Mouse (Mus musculus): ENCODE data around the gene Eln. TPM values are rescaled to one million over a fixed set of nuclear protein-coding genes. Genes with fewer than 3 reads are reported as not detected.

The Eln gene
- total RNA-seq (2022): 10 to 100 TPM in 2 of 4 experiments, 1 to 10 TPM in 2; 6.8 to 12.7 (median 9.7) TPM

DNA sequence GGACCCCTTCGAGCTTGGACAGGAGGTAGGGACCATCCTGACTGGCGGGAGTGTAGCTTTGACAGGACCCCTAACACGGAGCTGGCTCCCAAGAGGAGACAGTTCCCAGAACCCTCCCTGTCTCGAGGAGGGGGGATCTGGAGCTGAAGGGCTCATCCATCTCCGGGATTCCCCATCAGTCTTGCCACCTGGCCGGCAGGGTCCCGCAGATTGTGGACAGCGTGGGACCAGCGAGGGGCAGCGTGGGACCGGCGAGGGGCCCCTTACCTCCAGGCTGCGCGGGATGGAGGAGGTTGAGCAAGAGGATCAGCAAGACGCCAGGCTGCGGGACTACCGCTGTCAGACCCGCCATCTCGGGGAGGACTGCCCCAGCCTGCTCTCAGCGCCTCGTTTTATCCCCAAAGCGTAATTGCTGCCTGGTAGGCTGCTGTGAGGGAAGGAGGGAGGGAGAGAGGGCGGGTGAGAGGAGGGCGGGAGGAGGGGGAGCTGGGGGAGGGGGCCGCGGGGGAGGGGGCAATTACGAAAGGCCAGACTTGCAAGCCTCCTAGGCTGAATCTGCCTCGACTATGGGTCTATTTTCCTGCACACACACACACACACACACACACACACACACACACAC is at the start of gene Eln:
TSS of gene Eln (minus strand) at position 434 of the 622 bp plus-strand sequence.
- no peak for DNase-seq

DNA sequence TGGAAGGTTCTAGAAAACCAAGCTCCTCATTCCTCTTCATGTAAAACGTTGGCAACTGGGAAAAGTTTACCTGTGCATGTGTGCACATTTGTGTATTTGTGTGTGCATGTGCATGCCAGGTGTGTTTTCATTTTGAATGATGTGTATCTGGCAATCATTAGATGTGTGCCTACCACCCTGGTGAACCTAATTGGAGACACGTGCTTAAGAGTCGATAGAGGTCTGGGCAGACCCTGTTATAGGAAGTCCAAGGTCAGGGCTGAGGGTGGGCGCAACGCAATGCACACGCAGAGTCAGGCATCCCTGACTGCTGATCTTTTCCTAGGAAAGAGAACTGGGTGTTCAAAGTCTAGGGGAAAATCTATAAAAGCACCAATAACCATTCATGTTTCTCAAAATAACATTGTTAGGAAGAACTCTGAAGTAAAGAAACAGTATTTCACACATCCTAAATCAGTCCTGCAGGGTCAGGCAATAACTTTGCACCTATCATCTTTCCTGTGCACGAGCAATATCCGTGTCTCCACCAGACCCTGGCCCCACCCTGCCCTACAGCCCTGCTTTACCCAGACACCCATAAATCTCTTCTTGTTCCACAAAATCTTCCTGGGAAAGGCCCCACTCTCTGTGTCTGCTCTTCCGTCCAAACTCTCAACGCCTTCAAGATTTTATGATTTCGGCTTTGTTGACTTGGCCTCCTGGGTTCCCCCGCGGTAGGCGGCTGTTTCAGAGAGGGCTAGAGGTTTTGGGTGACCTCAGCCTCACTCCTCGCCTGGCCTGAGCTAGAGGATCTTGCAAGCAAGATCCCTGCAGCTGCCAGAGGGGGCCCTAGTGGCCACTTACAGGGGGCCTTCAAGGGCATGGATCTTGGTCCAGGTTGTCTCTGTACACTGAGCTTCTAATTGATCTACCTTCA is 43.2 kb upstream of the Eln start:
- no peak for DNase-seq

DNA sequence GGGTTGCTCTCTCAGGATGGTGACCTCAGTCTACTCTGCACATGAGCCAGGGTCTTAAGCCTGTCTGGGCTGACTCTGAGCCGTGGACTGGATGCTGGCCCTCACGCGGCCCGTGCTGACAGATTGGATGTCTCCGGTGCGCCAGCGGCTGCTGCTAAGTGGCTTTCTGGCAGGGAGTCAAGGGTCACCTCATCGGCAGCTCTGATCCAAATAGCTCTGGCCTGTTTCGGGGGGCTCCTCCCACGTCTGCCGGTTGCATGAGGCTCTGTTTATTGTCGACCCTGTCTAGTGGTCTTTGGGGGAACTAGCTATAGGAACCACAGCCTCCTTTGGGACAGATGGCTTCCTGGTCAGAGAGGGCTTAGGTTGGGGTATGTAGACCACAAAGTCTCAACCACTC is 41.1 kb upstream of the Eln start:
- no peak for DNase-seq

DNA sequence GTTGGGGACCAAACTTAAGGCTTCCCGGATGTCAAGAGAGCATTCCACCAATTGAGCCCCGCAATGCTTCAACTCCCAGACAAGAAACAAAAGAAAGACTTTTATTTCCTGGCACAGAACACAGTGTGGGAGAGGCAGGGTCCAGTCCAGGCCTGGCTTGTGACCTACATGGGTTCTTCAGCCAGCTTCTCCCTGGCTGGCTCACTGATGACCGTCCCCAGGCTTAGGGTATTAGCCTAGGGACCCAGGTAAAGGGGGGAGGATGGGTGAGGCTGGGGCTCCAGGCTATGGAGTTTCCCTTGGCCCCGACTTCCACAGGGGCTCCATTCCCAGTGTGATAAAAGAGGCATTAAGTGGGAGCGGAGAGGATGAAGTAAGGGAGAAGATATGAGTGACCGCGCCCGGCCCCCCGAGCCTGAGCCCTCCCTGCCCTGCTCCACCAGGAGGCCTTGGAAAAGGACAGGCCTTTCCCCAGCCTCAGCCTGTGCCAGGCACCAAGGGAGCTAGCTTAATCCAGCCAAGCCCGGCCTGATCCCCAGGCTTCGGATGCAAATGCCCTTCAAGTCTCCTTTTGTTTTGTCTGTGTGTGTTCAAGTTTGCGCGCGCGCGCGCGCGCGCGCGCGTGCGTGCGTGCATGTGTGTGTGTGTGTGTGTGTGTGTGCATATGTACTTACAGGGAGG is 38.7 kb upstream of the Eln start:
- no peak for DNase-seq

DNA sequence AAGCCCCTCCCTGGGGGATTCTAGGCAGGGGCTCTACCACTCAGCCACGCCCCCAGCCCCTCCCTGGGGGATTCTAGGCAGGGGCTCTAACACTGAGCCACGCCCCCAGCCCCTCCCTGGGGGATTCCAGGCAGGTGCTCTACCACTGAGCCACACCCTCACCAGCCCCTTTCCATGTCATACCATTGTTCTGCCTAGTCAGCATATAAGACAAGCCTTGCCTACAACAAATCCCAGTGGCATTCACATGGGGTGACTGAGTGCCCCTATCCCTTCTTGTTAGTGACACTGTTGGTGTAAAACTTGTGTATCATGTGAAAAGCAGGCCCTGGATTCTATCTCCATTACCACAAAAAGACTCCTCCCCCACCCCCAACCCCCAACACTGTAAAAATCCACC is 36.7 kb upstream of the Eln start:
- no peak for DNase-seq

DNA sequence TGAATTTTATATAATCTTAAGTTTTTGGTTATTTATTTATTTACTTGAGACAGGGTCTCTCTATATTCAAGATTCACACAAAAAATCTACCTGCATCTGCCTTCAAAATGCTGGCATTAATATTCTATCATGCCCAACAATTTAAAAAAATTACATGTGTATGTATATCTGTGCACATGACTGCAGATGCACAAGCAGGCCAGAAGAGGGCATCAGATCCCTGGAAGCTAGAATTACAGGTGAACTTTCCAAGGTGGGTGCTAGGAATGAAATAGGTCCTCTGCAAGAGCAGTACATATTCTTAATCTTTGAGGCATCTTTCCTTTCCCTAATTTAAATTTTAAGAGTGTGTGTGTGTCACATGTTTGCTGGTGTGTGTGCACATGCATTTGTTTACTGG is 33.8 kb upstream of the Eln start:
- DNase-seq: no peak

DNA sequence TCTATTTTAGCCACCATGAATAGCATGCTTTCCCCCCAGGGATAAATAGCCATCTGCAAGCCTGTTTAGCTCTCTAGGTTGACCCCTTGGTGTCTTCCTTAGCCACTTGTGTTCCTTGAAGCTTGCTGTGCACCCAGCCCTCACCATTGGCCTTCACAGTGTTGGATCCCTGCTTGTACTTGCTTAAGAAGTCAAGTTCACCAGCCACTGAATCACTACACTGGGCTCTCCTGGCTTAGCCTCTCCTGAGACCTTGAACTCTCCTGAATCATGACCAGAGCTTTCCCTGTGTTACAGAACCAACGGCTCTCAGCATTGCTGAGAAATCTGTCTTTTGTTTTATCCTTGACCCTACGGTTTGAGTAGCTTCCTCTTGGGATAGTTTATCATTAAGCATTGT is 33.0 kb upstream of the Eln start:
- peak; percentile 77 for DNase-seq

DNA sequence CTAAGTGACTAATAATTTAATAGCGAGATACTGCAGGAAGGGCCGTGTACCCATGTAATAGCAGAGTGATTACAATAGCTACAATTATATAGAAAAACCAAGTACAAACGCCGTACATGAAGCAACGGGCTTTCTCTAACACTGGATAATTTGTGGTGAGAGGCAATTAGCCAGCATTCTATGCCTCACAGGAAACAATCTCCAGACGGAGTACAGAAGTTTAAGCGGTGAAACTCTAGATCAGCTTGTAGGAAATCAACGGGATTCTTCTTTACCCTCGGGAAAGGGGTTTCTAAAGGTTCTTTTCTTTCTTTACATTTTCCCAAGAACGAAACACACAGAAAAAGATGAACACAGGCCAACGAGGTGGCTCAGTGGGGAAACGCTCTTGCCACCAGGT is 29.4 kb upstream of the Eln start:
- DNase-seq: no peak

DNA sequence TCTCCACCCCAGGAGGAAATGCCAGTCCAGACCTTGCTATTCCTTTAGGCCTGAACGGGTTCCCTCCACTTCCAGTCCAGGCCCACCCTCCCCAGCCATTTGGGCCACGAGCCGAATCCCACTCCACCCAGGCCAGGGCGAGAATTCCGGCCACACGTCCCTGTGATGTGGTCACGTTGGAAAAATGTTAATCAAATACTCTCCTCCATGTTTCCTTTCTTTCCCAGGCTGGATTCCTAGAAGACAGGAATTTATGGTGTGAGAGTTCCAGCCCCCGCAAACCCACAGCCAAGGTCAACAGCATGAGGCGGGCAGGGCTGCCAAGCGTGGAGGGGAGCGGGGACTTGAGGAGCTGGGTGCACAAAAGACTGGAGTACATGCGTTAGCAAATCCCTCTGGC is 25.4 kb upstream of the Eln start:
- DNase-seq: no peak

DNA sequence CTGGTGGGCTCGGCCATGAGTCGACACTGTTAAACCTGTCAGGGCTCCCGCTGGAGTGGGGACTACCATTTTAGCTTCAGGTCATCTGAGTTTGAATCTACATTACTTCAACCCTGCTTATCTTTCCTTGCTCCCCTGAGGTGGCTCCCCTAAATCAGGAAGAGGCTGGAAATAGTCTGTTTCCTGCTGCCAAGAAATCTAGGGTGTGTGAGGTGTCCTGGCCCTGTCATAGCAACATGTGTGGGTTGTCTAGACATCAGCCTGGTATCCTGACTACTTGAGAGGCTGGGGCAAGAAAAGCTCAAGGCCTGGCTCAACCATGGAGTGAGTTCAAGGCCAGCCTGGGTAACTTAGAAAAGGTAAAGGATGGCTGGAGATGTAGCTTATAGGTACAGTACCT is 24.6 kb upstream of the Eln start:
- no peak for DNase-seq

DNA sequence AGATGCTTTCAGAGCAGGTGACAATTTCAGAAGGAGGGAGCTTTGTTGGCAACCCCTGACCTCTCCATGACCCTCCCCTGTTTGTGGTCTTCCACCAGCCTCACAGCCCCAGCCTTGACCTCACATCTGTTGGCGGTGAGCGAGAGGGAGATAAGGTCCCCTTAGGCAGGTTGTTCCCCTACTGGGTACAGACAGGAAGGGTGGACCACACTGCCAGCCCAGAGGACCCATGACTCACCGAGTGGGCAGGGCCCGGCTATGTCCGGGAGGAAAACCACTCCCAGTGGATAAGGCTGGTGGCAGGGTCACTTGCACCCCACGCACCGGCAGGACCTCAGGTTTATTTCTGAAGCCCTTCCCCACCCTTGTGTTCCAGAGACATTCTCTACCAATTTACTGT is 22.1 kb upstream of the Eln start:
- DNase-seq: no peak

DNA sequence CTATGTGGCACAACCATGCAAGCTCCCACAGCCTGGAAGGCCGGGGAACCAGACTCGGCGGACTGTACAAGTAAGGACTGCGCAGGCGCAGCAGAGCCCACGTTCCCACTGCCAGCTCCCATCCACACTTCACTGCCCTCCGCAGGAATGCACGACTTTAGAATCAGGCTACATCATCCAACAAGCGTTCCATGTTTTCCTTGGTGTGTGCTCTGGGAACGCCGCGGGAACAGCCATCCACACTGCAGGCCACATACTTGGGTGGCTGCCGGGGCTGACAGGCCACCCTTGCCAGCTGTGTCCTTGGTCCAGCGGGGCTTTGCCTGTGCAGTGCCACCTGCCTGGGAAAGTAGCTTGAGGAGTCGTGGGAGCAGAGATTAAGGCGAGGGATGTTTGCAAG is 18.3 kb upstream of the Eln start:
- DNase-seq: no peak

DNA sequence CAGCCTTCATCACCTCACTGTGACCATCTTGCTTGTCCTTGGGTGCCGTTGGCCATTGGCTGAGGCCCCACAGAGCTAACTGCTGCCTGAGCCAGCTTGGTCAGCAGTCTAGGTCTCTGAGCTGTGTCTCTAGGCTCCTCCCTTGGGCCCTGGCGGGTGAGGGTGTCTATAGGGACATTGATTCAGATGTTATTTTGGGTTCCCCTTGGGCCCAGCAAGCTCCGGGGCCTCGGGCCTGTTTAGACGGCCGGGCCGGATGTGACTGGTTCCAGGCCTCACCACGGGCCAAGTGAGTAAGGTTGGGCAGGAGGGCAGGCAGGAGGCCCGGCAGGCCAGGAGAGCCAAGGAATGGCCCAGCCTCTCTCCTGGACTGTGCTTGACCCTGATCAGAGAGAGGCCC is 16.2 kb upstream of the Eln start:
- DNase-seq: no peak

DNA sequence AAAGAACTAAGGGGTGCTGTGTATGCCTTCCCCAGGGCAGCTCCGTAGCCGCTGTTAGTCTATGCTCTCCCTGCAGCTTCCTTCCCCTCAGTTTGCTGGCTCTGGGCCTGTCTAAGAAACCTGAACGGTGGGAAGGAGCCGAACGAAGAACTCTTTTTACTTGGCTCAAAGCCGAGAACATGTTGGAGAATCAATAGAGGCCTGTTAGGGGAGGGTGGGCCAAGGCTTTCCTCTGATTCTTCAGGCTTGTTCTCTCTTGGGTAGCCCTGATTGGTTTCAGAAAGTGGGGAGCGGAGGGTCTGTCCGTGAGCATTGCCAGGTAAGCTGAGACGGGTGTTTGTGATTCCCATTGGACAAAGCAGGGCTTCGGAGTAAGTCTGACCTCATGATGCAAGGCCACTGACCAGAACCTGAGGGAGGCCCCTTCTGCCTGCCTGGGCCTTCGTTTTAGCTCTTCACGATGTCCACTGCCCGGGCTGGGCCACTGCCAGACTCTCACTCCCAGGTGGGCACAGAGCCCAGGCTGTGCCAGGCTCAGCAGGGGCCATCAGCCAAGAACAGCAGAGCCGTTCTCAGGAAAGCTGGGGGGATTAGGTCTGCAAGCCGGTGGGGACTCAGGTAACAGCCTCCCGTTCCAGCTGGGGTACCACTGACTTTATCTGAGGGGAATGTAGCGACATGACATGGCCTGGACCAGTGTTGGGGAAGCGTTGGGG is 14.4 kb upstream of the Eln start:
- no peak for DNase-seq

DNA sequence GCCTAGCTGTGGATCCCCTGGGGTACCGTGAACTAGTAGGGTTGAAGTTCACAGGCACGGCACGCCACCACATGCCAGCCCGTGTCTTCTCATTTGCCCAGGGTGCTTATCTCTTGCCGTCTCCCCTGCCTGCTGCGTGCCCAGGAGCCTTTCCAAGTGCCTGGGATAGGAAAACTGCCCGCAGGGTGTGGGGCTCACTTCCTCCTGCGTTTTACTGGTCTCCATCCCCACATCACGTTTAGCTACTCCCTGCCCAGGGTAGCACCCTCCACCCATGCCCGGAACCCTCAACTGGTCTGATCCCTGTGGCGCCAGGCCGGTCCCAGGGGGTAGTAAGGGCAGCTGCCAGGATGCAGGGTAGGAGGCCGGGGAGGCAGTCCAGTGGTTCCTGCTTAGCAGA is 8.9 kb upstream of the Eln start:
- no peak for DNase-seq

DNA sequence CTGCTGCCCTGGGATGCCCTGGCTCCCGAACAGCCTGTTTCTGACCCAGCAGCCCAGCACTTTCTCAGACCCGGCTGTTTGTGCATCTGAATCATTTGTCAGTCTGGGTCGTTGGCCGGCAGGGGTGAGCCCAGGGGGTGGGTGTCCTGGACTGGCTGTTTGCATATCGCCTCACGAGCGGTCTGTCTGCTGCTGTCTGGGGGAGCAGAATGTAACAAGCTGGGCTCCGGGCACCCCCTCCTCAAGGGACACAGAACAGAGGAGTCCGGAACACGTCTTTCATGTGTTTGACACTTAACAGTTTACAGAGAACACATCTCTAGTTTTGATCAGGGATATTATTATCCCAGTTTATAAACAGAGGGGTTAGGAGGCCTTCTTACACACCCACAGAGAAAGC is 7.0 kb upstream of the Eln start:
- no peak for DNase-seq

DNA sequence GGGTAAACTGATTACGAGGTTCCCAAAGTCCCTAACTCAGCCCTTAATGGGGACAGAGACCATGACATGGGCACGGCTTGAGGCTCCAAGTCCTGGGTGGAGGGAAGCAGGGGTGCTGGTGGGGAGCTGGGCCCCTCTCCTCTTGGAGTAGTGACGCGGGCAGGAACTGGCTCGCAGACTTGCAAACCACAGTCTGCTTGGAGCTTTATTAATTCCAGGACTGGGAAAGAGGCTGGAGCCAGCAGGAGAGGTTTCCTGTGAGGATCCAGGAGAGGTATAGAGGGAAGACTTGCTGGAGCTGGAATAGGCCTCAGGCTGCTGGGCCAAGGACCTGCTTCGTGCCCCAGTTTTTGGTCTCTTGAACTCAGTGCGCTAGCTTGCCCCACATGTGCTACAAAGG is 3.3 kb upstream of the Eln start:
- no peak for DNase-seq

DNA sequence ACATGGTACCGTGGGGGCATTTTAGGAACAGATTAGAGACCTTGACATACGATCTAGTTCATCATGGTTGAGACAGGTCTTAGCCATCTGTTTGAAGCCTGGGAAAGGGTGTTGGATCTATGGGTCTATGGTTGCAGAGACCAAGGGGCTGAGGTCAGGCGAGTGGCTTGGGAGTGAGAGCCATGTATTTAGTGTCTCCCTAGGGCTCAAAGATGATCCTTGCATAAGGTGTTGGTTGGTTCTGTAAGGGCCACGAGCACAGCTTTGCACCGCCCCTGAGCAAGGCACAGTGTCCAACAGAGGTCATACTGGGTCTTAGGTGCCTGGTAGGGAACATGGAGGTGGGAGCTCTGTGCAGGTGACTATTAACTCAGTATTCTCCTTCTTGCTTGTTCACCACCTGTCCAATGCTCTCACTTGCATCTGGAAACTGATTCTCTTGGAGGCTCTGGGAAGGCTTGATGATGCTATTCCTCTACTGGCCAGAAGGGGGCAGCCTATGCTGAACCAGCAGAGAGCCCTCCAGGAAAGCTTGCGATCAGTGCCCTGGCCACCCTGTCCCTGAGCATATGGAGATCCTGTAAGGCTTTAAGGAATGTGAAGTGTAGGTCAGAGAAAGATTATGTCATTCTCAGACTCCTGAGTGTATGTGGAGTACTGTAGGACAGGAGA is 960 bp upstream of the Eln start:
- DNase-seq: peak; percentile 34

DNA sequence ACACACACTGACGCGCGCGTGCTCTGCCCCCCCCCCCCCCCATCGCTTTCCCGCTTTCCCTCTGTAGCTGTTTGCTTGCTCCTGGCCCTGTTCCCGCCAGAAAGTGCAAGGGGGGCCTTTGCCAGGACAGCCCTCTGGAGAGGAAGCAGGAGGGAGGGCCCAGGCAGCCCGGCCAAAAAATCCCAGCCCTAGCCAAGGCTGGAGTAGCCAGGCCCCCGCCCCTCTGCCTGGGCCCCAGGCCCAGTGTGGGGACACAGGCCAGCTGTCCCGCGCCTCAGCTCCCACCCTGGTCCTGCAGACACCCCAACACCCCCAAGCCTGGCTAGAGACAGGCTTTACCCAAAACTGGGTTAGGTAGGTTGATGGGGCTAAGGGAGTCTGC is 380 bp upstream of the Eln start:
- DNase-seq: peak; percentile 47

DNA sequence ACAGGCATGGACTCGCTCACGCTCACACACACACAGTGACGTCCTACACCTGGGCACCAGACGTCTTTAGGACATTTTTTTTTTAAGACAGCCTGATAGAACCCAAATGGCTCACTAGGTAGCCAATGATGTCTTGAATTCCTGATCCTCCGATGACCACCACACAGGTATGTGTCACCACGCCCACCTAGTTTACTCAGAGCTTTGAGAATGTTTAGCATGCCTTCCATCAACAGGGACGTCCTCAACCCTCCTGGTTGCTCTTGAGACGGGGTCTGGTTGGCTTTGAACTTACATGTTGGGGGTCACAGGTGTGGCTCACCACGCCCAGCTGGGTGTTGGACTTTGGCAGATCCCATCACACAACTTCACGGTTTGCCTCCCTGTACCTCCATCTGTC is 922 bp downstream of the Eln start:
- DNase-seq: no peak

DNA sequence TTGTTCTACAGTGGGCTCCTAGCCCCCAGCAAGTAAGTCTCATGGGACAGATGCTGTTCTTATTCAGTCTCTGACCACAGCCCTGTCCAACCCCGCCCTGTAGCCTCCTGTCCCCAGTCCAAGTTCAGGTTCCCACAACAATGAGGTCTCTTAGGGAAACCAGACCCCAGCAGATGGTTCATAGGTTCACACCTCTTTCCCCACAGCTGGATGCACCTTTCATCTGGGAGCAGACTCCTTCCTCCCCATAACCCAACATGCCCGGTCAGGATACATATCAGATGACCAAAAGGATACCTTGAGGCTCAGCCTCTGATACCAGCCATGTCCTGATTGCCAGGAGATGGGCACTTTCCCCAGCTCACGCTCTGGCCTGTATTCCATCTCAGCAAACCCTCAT is 1.3 kb downstream of the Eln start:
- DNase-seq: no peak

DNA sequence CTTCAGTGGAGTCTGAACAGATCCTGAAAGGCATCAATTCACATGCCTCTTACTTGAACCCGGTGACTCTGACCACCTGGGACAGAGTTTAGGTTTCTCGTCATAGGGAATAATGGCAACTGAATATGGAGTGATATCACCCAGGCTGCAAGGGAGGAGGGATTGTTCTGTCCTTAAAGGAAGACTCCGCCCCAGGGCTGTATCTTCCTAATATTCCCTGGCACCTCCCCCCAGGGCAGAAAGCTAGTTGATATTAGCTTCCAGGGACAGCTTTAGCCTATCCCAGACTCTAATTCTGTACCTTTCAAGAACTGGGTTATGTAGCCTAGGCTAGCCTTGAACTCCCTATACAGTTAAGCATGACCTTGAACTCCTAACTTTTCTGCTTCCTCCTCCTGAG is 2.1 kb downstream of the Eln start:
- DNase-seq: no peak

DNA sequence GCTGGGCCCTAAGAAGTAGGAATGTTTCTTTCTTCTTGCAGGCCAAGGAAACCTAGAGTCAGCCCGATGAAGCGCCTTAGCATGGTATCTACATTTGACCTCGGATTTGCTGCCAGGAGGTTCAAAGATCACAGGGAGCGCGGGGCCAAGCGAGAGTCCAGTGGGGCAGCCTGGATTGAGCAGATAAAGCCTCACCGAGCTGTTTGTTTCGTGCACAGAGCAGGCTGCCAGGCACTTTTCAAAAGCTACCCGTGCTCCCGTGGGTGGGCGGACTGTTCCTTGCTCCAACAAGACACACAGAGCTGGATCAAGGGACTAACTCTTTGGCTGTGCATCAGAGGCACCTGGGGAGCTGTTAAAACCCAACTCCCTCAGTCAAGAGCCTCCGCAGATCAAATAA is 3.1 kb downstream of the Eln start:
- no peak for DNase-seq
